Mouse (Mus musculus) kidney, adult 11 months (tissue): Measurements from ENCODE around the gene Acss3.

Experiments
- DNase-seq: peaks from one replicate; pipeline ENCODE4 v3.0.0; 2022

Gene Acss3

DNA sequence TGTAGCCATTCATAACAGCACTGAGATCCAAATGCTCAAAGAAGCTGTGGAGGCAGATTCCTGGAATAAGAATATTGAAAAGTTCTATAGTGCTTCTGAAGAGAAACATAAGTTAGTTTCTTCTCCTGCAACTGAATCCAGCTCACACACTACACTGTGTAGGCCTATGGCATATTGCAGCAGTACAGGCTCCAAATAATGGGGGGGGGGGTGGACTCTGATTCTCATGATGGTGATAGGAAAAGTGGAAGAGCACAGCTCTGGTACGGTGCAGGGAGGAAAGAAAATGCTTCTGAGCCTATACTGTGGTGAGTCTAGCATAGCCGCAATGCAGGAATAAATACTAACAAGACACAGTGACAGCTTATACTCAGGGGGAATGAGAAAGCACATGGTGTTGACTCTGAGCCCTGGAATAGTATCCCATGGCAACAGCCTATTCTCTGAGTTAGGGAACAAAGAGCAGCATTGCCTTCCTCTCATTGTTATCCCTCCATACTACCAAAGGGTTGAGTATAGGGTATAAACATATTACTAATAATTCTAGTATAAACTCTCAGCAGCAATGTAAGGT, 125.3 kb downstream of the Acss3 start:
- DNase-seq = no peak

DNA sequence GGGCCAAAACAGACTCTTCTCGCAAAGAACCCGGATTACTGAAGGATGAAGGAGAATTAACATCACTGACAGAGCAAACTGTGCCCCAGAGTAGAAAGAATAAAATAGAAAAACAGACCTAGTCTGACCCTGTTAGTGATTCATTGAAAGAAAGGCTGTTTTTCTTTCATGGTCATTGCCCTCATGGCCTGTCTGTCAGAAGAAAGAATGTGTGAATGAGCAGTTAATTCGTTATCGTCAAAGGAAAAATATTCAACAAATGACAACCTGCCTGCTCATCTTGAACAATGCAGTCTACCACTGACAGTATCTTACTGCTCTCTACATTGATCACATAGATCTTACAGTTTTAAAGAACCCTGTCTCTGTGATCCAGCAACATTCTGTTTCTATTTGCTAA, 134.0 kb downstream of the Acss3 start:
- DNase-seq = no peak

DNA sequence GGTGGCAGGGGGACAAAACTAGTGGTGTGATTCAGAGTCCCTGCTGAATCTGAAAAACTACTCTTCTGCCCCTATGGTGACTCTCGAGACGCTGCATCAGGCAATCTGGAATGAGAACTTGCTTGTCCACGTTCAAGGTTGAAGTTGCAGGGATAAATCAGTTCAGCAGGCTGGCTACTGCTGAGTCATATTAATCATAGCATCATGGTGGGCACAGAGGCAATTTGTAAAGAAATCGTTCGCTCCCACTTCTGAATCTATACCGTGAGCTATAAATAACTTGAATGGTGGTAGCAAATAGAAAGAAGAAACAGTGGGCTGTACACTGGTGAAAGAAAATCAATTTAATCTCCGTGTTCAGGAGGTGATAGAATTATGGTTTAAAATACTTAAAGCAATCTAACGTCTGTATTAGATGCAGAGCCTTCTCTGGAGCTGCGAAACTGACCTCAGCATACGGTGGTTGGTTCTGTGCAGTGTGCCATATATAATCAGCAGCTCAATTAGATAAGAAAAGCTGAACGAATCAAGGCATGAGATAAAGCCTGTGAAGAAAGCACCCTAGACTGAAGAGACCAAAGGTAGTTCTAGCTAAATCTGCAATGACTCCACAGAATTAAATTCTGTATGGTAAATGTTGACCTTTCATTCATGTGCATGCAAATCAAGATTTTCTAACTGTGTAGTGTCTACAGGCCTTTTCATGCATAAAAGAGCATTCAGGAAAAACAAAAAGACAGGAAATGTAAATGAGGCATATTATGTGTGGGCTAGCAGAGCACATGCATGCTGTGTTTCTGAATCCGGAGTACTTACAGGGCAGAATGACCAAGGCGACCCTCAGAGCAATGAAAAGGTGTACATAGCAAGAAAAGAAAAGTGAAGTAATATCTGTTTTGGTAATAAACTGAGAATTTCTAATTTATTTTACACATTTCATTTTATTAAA, 148.0 kb downstream of the Acss3 start:
- DNase-seq = no peak

DNA sequence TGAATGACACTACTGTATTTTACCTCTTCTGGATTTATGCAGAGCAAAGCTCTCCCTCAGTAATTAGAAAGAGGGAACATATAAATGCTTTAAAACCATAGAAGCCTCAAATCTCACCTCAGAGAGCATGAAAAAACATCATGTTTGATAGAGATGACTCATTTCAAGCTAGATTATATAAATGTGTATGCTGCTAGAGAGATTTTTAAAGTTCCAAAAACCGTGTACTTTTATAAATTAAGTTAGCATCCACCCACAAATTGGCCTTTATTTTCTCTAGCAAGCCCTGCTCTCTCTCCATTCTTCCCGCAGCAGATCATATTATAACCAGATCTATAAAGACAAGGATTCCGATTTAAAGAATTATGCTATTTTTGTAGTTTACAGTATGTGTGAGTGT, 164.4 kb downstream of the Acss3 start:
- no peak for DNase-seq

DNA sequence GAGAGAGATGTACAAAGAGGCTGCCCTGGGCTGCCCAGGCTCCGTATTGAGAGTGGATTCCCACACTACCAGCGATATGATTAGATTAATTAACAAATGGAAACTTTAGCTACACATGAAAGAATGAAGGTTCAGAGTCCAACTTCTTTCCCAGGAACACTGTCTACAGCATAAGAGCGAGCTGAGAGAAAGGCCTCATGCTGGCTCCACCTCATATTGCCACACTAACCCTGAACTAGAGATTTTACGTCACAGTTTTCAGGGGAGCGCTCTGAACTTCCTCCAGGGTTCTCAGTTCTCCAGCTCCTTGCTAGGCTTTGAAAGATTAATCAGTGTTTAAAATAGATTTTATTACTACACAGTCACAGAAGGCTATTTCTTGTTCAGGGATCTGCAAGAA, 182.1 kb downstream of the Acss3 start:
- DNase-seq = no peak

DNA sequence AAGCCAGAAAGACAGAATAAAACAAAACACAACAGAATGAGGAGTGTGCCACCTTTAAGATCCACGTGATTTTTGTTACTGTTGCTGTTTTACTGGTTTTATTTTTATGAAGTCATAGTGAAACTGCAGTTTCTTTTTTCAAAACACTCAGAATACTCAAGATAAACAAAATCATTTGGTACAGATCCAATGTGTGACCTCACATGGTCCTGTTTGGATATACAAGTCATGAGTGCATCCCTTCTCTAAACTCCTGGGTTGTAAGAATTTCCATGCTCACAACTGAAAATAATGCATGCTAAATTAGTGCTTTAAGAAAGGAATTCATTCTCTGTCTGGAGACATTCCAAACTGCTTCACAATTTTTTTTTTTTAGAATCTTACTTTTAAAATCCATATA, 184.0 kb downstream of the Acss3 start:
- DNase-seq = no peak

DNA sequence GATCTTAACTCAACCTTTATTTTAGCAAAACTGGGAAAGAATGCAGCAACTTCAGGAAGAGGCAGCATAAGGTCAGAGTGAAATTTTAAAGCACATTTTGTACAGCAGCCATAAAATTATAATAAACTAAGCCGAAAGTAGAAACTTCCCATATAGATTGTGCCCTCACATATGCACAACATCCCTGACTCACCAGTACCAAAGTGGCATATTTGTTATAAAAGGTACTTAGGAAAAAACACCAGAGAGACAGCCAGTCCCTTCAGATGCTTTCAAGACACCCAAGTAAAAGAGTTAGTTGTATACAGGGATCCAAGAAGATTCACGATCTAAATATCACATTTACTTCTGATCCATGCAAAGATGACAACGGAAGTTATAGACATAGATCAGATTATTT, 184.6 kb downstream of the Acss3 start:
- DNase-seq = no peak

DNA sequence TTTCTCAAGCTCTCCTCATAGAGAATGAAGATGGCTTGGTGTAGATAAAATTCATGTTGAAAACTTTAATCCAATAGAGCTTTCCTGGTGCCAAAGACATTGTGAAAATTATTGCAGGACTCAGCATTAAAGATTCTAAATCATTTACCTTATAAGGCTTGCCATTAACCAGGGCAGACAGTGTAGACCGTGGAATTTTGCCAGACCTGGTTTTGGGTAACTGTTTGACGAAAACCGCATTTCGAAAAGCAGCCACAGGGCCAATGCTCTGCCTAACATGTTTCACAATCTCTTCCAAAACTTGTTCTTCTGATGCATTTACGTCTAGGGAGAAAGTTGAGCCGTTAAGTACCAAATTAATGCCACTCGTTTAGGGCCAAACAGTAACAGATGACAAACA, 186.5 kb downstream of the Acss3 start:
- peak; percentile 18 for DNase-seq

DNA sequence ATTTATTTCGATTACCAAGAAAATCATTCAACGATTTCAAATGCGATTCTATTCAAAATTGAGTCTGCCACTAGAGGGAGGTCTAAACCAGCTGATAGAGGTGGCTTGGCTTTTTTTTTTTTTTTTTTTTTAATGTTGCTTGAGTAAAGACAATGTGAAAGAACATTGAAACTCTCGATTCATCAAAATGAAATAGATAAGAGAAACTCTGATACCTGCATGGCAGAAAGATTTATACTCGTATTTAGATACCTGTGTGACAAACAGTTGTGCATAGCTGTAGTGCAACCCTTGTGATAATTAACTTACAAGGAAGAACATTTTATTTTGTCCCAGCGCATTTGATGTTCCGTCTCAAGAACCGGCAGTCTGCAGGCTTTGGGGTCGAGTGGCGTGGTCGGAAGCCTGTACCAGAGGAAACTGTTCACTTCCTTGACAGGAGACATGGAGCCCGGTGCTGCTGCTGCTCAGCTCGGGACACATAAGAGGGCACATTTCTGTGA, 190.8 kb downstream of the Acss3 start:
- no peak for DNase-seq

DNA sequence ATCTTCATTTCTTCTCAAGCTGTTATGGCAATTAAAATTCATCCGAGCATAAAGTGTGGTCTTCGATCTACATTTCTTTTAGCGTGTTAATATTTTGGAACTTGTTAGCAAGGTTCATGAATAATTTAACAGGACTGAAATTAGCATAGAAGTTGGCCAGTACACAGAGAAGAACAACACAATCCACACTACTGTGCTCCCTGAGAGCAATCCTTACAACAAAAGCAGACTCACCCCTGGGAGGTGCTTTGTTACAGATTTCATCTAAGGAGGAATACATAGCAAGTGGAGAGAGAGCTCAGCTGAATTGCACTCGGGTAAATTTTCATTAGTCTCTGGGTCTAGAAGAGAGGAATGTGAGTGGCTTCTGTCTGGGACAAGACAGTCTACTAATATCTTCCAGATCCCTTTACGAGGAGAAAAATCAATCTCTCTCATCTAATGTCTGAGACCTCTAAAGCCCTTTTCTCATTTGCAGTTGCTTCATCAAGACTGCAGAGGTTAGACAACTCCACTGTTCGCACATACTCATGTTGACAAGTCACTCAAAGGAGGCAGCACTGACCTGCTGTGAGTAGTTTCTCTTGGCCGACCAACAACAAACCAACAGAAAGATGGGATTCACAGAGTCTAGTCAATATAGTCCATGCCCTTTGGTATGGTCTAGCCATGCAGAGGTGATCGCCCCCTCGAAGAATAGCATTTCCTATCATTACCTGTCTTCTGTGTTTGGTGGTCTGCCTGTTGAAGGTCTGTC, 194.7 kb downstream of the Acss3 start:
- no peak for DNase-seq

DNA sequence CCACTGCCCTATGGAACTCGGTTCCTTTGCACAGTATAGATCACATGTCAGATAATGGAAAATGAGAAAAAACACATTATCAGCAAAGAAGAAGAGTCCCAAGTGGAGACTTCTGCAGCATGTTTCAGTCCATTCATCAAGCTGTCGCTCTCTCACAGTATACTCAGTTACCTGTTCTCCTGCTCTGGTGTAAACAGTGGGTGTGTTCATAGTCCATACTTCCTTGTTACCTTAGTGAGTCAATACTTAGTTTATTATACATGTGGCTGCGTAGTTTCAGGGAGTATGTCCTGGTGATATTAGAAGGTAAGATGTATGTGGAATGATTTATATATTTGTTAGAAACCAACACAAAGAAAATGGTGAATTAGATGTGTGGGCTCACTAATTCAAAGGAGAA, 198.7 kb downstream of the Acss3 start:
- no peak for DNase-seq

DNA sequence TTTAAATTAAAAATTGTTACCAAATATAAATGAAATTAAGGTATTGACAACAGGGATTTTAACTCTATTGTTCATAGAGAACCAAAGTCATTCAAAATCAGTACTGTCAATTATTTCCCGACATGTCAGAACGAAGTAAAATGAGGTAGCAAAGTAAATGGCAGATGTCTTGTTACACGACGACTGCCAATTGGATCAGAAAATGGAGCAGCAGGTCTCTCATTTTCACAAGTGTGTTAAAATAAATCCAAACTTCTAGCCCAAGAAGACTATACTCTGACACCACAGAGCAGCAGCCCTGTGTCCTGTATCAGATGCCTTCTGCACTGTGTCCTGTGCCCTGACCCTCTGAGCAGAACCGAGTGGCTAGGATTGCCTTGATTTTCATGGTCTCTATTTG, 199.1 kb downstream of the Acss3 start:
- no peak for DNase-seq

DNA sequence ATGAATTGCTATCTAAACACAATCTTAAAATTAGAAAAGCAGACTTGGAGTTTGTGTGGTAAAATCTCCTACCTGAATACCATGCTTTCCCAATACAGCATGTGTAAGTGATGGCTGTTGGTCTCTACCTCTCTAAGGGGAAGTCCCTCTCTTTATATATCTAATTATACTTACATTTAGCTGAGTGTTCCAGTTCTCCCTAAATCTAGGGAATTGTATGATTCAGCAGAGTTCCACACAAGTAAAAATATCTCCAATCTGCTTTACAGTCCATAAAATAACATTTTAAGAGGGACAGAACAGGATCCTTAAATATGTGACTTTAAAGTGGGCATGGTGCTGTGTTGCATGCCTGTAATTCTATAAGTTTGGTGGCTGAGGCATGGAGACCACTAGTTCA, 208.6 kb downstream of the Acss3 start:
- DNase-seq = no peak

DNA sequence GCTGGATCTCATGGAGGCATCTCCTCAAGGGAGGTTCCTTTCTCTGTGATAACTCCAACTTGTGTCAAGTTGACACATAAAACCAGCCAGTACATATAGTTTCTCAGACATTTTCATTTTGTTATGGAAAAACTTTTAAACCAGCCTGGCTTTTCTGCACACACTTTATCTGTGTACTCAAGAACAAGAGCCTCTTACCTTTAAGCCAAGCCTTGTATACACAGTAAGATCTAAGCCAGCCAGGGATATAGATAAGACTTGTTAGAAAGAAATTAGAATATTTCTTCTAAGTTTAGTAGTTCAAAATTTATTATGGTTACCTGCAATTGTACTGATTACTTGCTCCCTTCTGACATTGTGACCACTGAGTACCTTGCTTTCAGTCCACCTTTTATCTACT, 209.2 kb downstream of the Acss3 start:
- DNase-seq = no peak

DNA sequence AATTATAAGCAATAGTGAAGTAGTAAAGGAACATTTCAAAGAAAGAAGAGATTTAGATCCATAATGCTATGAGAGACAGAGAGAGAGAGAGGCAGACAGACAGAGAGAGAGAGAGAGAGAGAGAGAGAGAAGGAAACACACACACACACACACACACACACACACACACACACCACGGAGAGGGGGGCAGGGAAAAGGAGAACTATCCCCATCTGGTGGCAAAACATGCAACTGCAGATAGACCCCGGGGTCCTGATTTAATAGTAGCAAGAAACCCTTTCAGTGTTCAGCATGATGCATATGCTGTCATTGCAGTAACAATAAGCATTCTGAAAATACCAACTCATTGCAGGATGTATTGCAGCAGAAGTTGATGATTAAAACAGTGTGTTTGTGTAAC, 210.4 kb downstream of the Acss3 start:
- no peak for DNase-seq

DNA sequence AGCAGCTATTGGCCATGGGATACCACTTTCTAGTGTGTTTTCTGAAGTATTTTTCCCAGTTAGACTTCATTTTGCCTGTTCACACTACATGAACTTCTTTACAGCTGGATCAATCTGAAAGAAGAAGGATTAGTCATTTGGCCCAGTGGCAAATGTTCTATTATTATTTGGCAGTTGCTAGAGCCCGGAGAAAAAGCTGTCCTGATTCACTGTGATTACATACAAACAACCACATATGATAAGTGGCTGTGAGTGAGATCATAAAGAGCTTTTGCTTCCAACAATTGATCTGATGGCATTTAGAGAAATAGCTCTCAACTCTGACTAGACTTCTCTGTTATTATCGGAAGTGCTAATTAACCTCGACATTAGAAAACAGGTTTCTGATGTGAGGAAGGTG, 213.4 kb downstream of the Acss3 start:
- no peak for DNase-seq

DNA sequence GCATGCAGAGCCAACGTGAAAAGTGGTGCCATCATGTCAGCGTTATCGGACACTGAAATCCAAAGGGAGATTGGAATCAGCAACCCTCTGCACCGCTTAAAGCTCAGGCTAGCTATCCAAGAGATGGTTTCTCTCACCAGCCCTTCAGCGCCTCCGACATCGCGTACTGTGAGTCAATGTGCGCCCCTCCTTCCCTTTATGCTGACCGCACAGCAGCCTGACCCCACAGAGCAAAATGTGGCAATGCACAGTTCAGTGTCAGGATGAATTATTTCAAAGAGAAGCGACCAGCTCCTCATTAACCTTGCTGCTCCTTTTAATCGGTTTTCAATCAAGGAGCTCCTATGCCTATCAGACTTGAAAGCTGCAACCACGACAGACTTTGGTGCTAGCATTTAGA, 227.1 kb downstream of the Acss3 start:
- no peak for DNase-seq
